Mouse (Mus musculus) heart, embryonic 14.5 days (tissue): ENCODE measurements at regions not wholly inside any gene's neighbourhood (a gene's known extent, or its start where the extent isn't known, plus 50 kb on each side); places are given as distances from the start of the nearest gene placed in this dataset.

Experiments used
- ATAC-seq: fragments of 200-750 bp; cut with Nextera tagmentation; 2 replicates; pipeline ENCODE4 v1.8.0; 2017; ENCODE audit warnings: low read depth, moderate TSS enrichment; ENCODE audit not compliant: insufficient number of reproducible peaks, insufficient read depth, low FRiP score
- H3K27ac ChIP-seq, 2 experiments: fragments of 200-500 bp in 1 of 2; fragments of 300-500 bp in 1 of 2; sonication (generic) in 1 of 2; replicated peaks in 1 of 2; 2 replicates each; pipeline ENCODE4 v1.5.1; 2012 to 2014; ENCODE audit warnings: low read depth in 2 of 2, low read length in 2 of 2, control low read depth in 1 of 2, mild to moderate bottlenecking in 1 of 2, mixed read lengths in 1 of 2; ENCODE audit not compliant: control insufficient read depth in 1 of 2, insufficient read depth in 1 of 2
- H3K27me3 ChIP-seq: fragments of 300-500 bp; sonication (generic); 2 replicates; pipeline ENCODE4 v1.6.1; 2014; ENCODE audit warnings: mild to moderate bottlenecking, low read length, control low read depth; ENCODE audit not compliant: control insufficient read depth, insufficient read depth
- H3K36me3 ChIP-seq: fragments of 300-500 bp; sonication (generic); 2 replicates; pipeline ENCODE4 v1.6.1; 2014; ENCODE audit warnings: mild to moderate bottlenecking, control low read depth, low read length, mixed read lengths; ENCODE audit not compliant: control insufficient read depth, insufficient read depth
- H3K4me1 ChIP-seq, 2 experiments: fragments of 200-500 bp in 1 of 2; fragments of 300-500 bp in 1 of 2; sonication (generic) in 1 of 2; 2 replicates each; pipeline ENCODE4 v1.6.1; 2012 to 2014; ENCODE audit warnings: low read length in 2 of 2, control low read depth in 1 of 2, mixed read lengths in 1 of 2; ENCODE audit not compliant: control insufficient read depth in 2 of 2, insufficient read depth in 2 of 2
- H3K4me2 ChIP-seq: fragments of 300-500 bp; sonication (generic); 2 replicates; pipeline ENCODE4 v1.6.1; 2014; ENCODE audit warnings: mild to moderate bottlenecking, low read length
- H3K4me3 ChIP-seq, 2 experiments: fragments of 200-500 bp in 1 of 2; fragments of 300-500 bp in 1 of 2; sonication (generic) in 1 of 2; 2 replicates each; pipeline ENCODE4 v1.5.1; 2012 to 2014; ENCODE audit warnings: low read length in 2 of 2, mild to moderate bottlenecking in 2 of 2, control low read depth in 1 of 2, low read depth in 1 of 2, moderate library complexity in 1 of 2; ENCODE audit not compliant: control insufficient read depth in 1 of 2, insufficient read depth in 1 of 2
- H3K9ac ChIP-seq: fragments of 300-500 bp; sonication (generic); 2 replicates; pipeline ENCODE4 v1.6.1; 2014; ENCODE audit warnings: mild to moderate bottlenecking, low read length
- H3K9me3 ChIP-seq: fragments of 300-500 bp; sonication (generic); 2 replicates; pipeline ENCODE4 v1.6.1; 2016; ENCODE audit warnings: low read length, control low read depth; ENCODE audit not compliant: control insufficient read depth
- WGBS: fragments of 180-500 bp; shearing (Covaris S2); extraction: QIAGEN DNeasy Blood & Tissue Kit; methylation state at CpG from one replicate; pipeline ENCODE4 v1.1.7; 2014; 5-methylcytosine and 5-hydroxymethylcytosine counted together

GRCm38 (mm10) chr7:111393846-111394245 lies 311.0 kb upstream of the Eif4g2 start:
- Histone ChIP-seq H3K9ac (no peak overlapping the region), H3K27ac (no peak overlapping the region), H3K27me3 (no peaks in the 10 kb centered on the region), H3K4me3 (no peak overlapping the region), H3K4me1 (no peaks in the 10 kb centered on the region), H3K9me3 (no peaks in the 10 kb centered on the region), H3K4me2 (no peak overlapping the region), H3K36me3 (no peaks in the 10 kb centered on the region)
- no peak for ATAC-seq

GRCm38 (mm10) chr7:111389690-111390089 lies 306.9 kb upstream of the Eif4g2 start:
- Histone ChIP-seq H3K9ac (no peak overlapping the region), H3K4me3 (no peak overlapping the region), H3K4me2 (no peak overlapping the region), H3K9me3 (no peaks in the 10 kb centered on the region), H3K4me1 (no peaks in the 10 kb centered on the region), H3K27ac (no peak overlapping the region), H3K36me3 (no peaks in the 10 kb centered on the region), H3K27me3 (no peaks in the 10 kb centered on the region)
- no peak for ATAC-seq

GRCm38 (mm10) chr7:111374534-111374933 lies 291.7 kb upstream of the Eif4g2 start:
- no peak overlapping the region for H3K4me3 ChIP-seq
- H3K9ac ChIP-seq: no peak overlapping the region
- WGBS: 84% methylated on average over 7 of the region's 7 CpGs
- peaks cover 6 to 10% of the 10 kb centered on the region in 2 experiments for H3K4me1 ChIP-seq
- no peak overlapping the region for H3K27ac ChIP-seq
- H3K27me3 ChIP-seq: no peaks in the 10 kb centered on the region
- no peak overlapping the region for H3K4me2 ChIP-seq
- H3K36me3 ChIP-seq: no peaks in the 10 kb centered on the region
- no peaks in the 10 kb centered on the region for H3K9me3 ChIP-seq
- ATAC-seq: no peak

GRCm38 (mm10) chr7:111373380-111374173 lies 290.7 kb upstream of the Eif4g2 start:
- Histone ChIP-seq H3K9me3 (no peaks in the 10 kb centered on the region), H3K4me3 (no peak overlapping the region), H3K4me1 (peaks cover 6 to 10% of the 10 kb centered on the region in 2 experiments), H3K4me2 (no peak overlapping the region), H3K9ac (no peak overlapping the region), H3K36me3 (no peaks in the 10 kb centered on the region), H3K27me3 (no peaks in the 10 kb centered on the region), H3K27ac (no peak overlapping the region)
- ATAC-seq: no peak
- 84% methylated on average over 10 of the region's 10 CpGs for whole genome bisulfite sequencing

GRCm38 (mm10) chr7:111370421-111370887 lies 287.6 kb upstream of the Eif4g2 start:
- Histone ChIP-seq H3K27ac (peak overlapping the region in 1 of 2 experiments; percentile 35; a peak in 1 of 4 replicates), H3K27me3 (no peaks in the 10 kb centered on the region), H3K4me3 (no peak overlapping the region), H3K4me1 (peaks cover 8 to 10% of the 10 kb centered on the region in 2 experiments), H3K9me3 (no peaks in the 10 kb centered on the region), H3K36me3 (no peaks in the 10 kb centered on the region), H3K9ac (no peak overlapping the region; the same call in 1 of the 2 replicates), H3K4me2 (no peak overlapping the region)
- no peak for ATAC-seq
- 7% methylated on average over 2 of the region's 2 CpGs for WGBS

GRCm38 (mm10) chr7:111368296-111369004 lies 285.6 kb upstream of the Eif4g2 start:
- Histone ChIP-seq H3K36me3 (no peaks in the 10 kb centered on the region), H3K9ac (no peak overlapping the region), H3K4me1 (peaks cover 8 to 10% of the 10 kb centered on the region in 2 experiments), H3K27ac (no peak overlapping the region), H3K9me3 (no peaks in the 10 kb centered on the region), H3K4me2 (no peak overlapping the region), H3K4me3 (no peak overlapping the region), H3K27me3 (no peaks in the 10 kb centered on the region)
- no peak for ATAC-seq
- WGBS: 59% methylated on average over 2 of the region's 2 CpGs

- Histone ChIP-seq H3K9me3 (no peaks in the 10 kb centered on the region), H3K36me3 (no peaks in the 10 kb centered on the region), H3K9ac (no peak overlapping the region), H3K4me3 (no peak overlapping the region), H3K27me3 (no peaks in the 10 kb centered on the region), H3K27ac (no peak overlapping the region), H3K4me2 (no peak overlapping the region), H3K4me1 (peaks cover 8 to 10% of the 10 kb centered on the region in 2 experiments)
- 53% methylated on average over 4 of the region's 4 CpGs for WGBS
- ATAC-seq: no peak
These were observed 284.3 kb upstream of the Eif4g2 start for GRCm38 (mm10) chr7:111366951-111367653.
